Comparison of ENCODE assay signal across 29 mouse cellular contexts in genomic region chr11:22500771-22501566, GRCm38 (mm10). TPM values are rescaled to one million over a fixed set of nuclear protein-coding genes. Genes with fewer than 3 reads are reported as not detected.
DNase-seq lines count a peak whose midpoint lies in the region; ATAC-seq and TF ChIP-seq lines count a peak whose summit lies in the region.
"Had no signal": no experiment of that assay in that cellular context is flagged by ENCODE, and none has a peak within 500 bp of the region (broad histone marks: within the 10 kb centered on the region; RNA-seq: fewer than 3 reads in every experiment).

No protein-coding gene starts in this region.

- no peaks in the 10 kb centered on the region for H3K36me3 ChIP-seq in liver, adult 2 months (ENCODE audit: control insufficient read depth, insufficient read depth, low read length)
- H3K36me3 ChIP-seq in liver, postnatal 0 days (replicated peaks; ENCODE audit: insufficient read depth, low read length), result no peaks in the 10 kb centered on the region
- H3K36me3 ChIP-seq: embryonic facial prominence, embryonic 10.5 days; embryonic facial prominence, embryonic 13.5 days; forebrain, embryonic 12.5 days; forebrain, embryonic 15.5 days; G1E; heart, embryonic 10.5 days; hindbrain, embryonic 12.5 days; hindbrain, embryonic 15.5 days had no signal

- H3K9ac ChIP-seq in liver, adult 2 months (ENCODE audit: low read depth, low read length), result no peak overlapping the region
- H3K9ac ChIP-seq in liver, postnatal 0 days (replicated peaks), result no peak overlapping the region
- H3K9ac ChIP-seq: embryonic facial prominence, embryonic 13.5 days; forebrain, embryonic 12.5 days; forebrain, embryonic 15.5 days; heart, embryonic 13.5 days; hindbrain, embryonic 12.5 days; hindbrain, embryonic 15.5 days had no signal

- no peak overlapping the region for H3K27ac ChIP-seq in liver, adult 2 months (replicated peaks; ENCODE audit: insufficient read depth, low read depth, low read length)
- H3K27ac ChIP-seq in liver, postnatal 0 days (ENCODE audit: low read depth), result no peak overlapping the region
- H3K27ac ChIP-seq: embryonic facial prominence, embryonic 10.5 days; embryonic facial prominence, embryonic 13.5 days; forebrain, embryonic 12.5 days; forebrain, embryonic 15.5 days; heart, adult 2 months; heart, embryonic 10.5 days; heart, embryonic 13.5 days; hindbrain, embryonic 12.5 days; hindbrain, embryonic 15.5 days had no signal

- intact Hi-C loops in heart, postnatal 10 days (cut with DNase I), result no loop called here

- TF ChIP-seq POLR2A in liver, adult 2 months (IDR thresholded peaks at IDR 0.05; ENCODE audit: extremely low read depth, insufficient read depth, low read length), result no peak
- no peak for TF ChIP-seq POLR2A in lung, adult 2 months (IDR thresholded peaks at IDR 0.05; ENCODE audit: borderline replicate concordance, extremely low read depth, low read depth, low read length)

- H3K9me3 ChIP-seq in liver, postnatal 0 days (ENCODE audit: low read length), result no peaks in the 10 kb centered on the region
- H3K9me3 ChIP-seq: embryonic facial prominence, embryonic 10.5 days; embryonic facial prominence, embryonic 13.5 days; forebrain, embryonic 12.5 days; forebrain, embryonic 15.5 days; G1E; heart, embryonic 10.5 days; heart, embryonic 13.5 days; hindbrain, embryonic 12.5 days; hindbrain, embryonic 15.5 days had no signal

- no peak overlapping the region for H3K4me3 ChIP-seq in liver, adult 2 months (ENCODE audit: insufficient read depth, low read depth, low read length)
- H3K4me3 ChIP-seq in liver, postnatal 0 days (ENCODE audit: low read depth, low read length), result no peak overlapping the region
- H3K4me3 ChIP-seq in lung, adult 2 months (replicated peaks; ENCODE audit: extremely low read depth, low read depth, low read length), result no peak overlapping the region
- H3K4me3 ChIP-seq: embryonic facial prominence, embryonic 10.5 days; embryonic facial prominence, embryonic 13.5 days; erythroblast, embryonic 14.5 days; forebrain, embryonic 12.5 days; forebrain, embryonic 15.5 days; heart, adult 2 months; heart, embryonic 10.5 days; heart, embryonic 13.5 days; hindbrain, embryonic 12.5 days; hindbrain, embryonic 15.5 days had no signal

- H3K27me3 ChIP-seq in liver, adult 2 months (ENCODE audit: control insufficient read depth, insufficient read depth, low read length), result no peaks in the 10 kb centered on the region
- H3K27me3 ChIP-seq in liver, postnatal 0 days (ENCODE audit: insufficient read depth, low read length), result no peaks in the 10 kb centered on the region
- H3K27me3 ChIP-seq: CH12.LX; embryonic facial prominence, embryonic 13.5 days; forebrain, embryonic 12.5 days; forebrain, embryonic 15.5 days; heart, embryonic 13.5 days; hindbrain, embryonic 12.5 days; hindbrain, embryonic 15.5 days had no signal

- no peaks in the 10 kb centered on the region for H3K79me2 ChIP-seq in liver, adult 2 months (ENCODE audit: control insufficient read depth, insufficient read depth, low read length)

- ATAC-seq in liver, postnatal 0 days, result no peak
- ATAC-seq: activated CD4-positive, CD25-positive, alpha-beta regulatory T cell, adult 4 months; forebrain, embryonic 15.5 days had no signal

- no peak overlapping the region for H3K4me2 ChIP-seq in liver, postnatal 0 days (ENCODE audit: low read depth, low read length)
- H3K4me2 ChIP-seq: embryonic facial prominence, embryonic 13.5 days; forebrain, embryonic 12.5 days; forebrain, embryonic 15.5 days; heart, embryonic 13.5 days; hindbrain, embryonic 12.5 days; hindbrain, embryonic 15.5 days had no signal

- TF ChIP-seq CTCF in liver, adult 2 months (IDR thresholded peaks at IDR 0.05; ENCODE audit: low read depth, low read length), result no peak
- TF ChIP-seq CTCF in liver, postnatal 0 days (IDR thresholded peaks at IDR 0.05; ENCODE audit: low read depth), result no peak
- TF ChIP-seq CTCF in lung, adult 2 months (IDR thresholded peaks at IDR 0.05; ENCODE audit: insufficient read depth, low read length), result no peak

- DNase-seq in heart, adult 11 months, result peak; percentile 23
- no peak for DNase-seq in heart, postnatal 10 days
- DNase-seq in liver, adult 2 months (ENCODE audit: extremely low read depth, low read depth, low spot score), result peak; percentile 90
- no peak for DNase-seq in liver, postnatal 0 days
- DNase-seq in lung, postnatal 25 days (ENCODE audit: low spot score), result peak; percentile 11
- DNase-seq in lung, adult 2 months, result no peak
- peak; percentile 7 for DNase-seq in NIH3T3 (ENCODE audit: low read depth)
- DNase-seq in thymus, postnatal 25 days, result no peak
- DNase-seq: adrenal gland, adult 8-10 months; adrenal gland, postnatal 25 days; cerebellum, adult 11-12 months; cerebellum, adult 8-10 months; cerebellum, postnatal 10 days; cerebellum, postnatal 36 days; embryo, embryonic 11 days; gastrocnemius, postnatal 25 days; heart, adult 2 months had no signal

- 54% methylated on average over 9 of the region's 9 CpGs for WGBS in liver, adult 2 months
- WGBS in liver, postnatal 0 days (ENCODE audit: insufficient replicate concordance), result 70% methylated on average over 9 of the region's 9 CpGs
- WGBS in lung, adult 2 months, result 65% methylated on average over 9 of the region's 9 CpGs

- no peaks in the 10 kb centered on the region; the same call in 1 of the 2 replicates for H3K4me1 ChIP-seq in liver, adult 2 months (ENCODE audit: control insufficient read depth, insufficient read depth, low read length)
- no peaks in the 10 kb centered on the region for H3K4me1 ChIP-seq in liver, postnatal 0 days (ENCODE audit: insufficient read depth)
- no peaks in the 10 kb centered on the region for H3K4me1 ChIP-seq in lung, adult 2 months (ENCODE audit: control insufficient read depth, insufficient read depth, low read length)
- H3K4me1 ChIP-seq: embryonic facial prominence, embryonic 10.5 days; embryonic facial prominence, embryonic 13.5 days; forebrain, embryonic 12.5 days; forebrain, embryonic 15.5 days; heart, embryonic 10.5 days; heart, embryonic 13.5 days; hindbrain, embryonic 12.5 days; hindbrain, embryonic 15.5 days had no signal

- no peak for TF ChIP-seq EP300 in liver, postnatal 0 days (IDR thresholded peaks at IDR 0.05; ENCODE audit: low read depth)

RNA-seq across cellular contexts. Expression of gene Tmem17, which starts 10.9 kb away (rescaled TPM):
- total RNA-seq in heart, postnatal 10 days (2021), result 1 to 10 TPM; 2.1 to 3.7 TPM
- 0.94 and 1.0 TPM in 2 replicates for total RNA-seq in liver, adult 2 months (2014; rRNA removed)
- polyA plus RNA-seq in liver, adult 2 months (2012; rRNA removed), result 0.55 and 0.82 TPM in 2 replicates
- 1.7 and 2.5 TPM in 2 replicates for polyA plus RNA-seq in liver, postnatal 0 days (2015; fragmentation: Nextera tagmentation; extraction: Ambion mirVana)
- polyA plus RNA-seq in lung, adult 2 months (2012; rRNA removed), result 4.1 and 4.2 TPM in 2 replicates
- total RNA-seq: G1E had no signal
- polyA plus RNA-seq: erythroblast, embryonic 14.5 days; G1E had no signal

Comparison
In these comparisons a context has a peak if more than half of its experiments do, and no peak if none do; other contexts are left out.
1. DNase-seq: peak in heart, adult 11 months (single experiment), liver, adult 2 months (single experiment), lung, postnatal 25 days (single experiment) and NIH3T3 (single experiment); none in heart, postnatal 10 days (0 of 2), liver, postnatal 0 days (single experiment), lung, adult 2 months (single experiment) and thymus, postnatal 25 days (single experiment).